Mouse (Mus musculus) liver, postnatal 0 days (tissue): ENCODE results near the gene Rasgef1a.

Experiments used
- CTCF ChIP-seq: sonication (generic); IDR thresholded peaks from 2 replicates; pipeline ENCODE4 v1.5.1; 2016; ENCODE audit warnings: antibody characterized with exemption, low read depth
- EP300 ChIP-seq: IDR thresholded peaks from 2 replicates; pipeline ENCODE4 v1.6.1; 2016; ENCODE audit warnings: antibody characterized with exemption, low read depth, mild to moderate bottlenecking

- TF ChIP-seq CTCF (no peak), EP300 (no peak)
These were observed 35.7 kb downstream of the Rasgef1a start for GRCm38 (mm10) chr6:118046924-118047323.
